Mouse (Mus musculus) CD4-positive naive resting alpha-beta T cell, adult 57 days (primary cell): ENCODE data around the gene Cacng1. TPM values are rescaled to one million over a fixed set of nuclear protein-coding genes. Genes with fewer than 3 reads are reported as not detected.

Source experiments
- total RNA-seq: library from RNA; stranded (reverse); gene quantifications from one replicate; pipeline ENCODE4 v1.2.4, GENCODE M21; 2023

Cacng1 gene
- total RNA-seq, result not detected

GRCm38 (mm10) chr11:107716332-107716938 is at the start of gene Cacng1:
Gene Cacng1, minus strand, starts transcription at chr11:107716522.

Other genes starting within 250 kb of the Cacng1 start
- 145 TPM for gene Pitpnc1, start 245.8 kb downstream of the Cacng1 start, total RNA-seq
- gene Psmd12, start 237.0 kb downstream of the Cacng1 start, total RNA-seq, result 43.0 TPM
- gene Helz, start 168.6 kb downstream of the Cacng1 start, total RNA-seq, result 76.2 TPM
- not detected for gene Cacng4, start 78.0 kb upstream of the Cacng1 start, total RNA-seq
- gene Cacng5, start 198.5 kb upstream of the Cacng1 start, total RNA-seq, result not detected